Mouse (Mus musculus) T-helper 2 cell (primary cell): ENCODE results near the gene Fam189b.
"Not testable (repeated sequence)": the region's sequence is repeated elsewhere in the genome, so short reads cannot be mapped to it uniquely, and the experiment has no call there.

Experiments
- in situ Hi-C: fragments of 300-600 bp; cut with MboI, MseI; formaldehyde crosslinking; loops from one replicate; pipeline ENCODE4 v1.15.1; 2025; ENCODE audit warnings: high pct_unique_total_duplicates

Fam189b gene

DNA sequence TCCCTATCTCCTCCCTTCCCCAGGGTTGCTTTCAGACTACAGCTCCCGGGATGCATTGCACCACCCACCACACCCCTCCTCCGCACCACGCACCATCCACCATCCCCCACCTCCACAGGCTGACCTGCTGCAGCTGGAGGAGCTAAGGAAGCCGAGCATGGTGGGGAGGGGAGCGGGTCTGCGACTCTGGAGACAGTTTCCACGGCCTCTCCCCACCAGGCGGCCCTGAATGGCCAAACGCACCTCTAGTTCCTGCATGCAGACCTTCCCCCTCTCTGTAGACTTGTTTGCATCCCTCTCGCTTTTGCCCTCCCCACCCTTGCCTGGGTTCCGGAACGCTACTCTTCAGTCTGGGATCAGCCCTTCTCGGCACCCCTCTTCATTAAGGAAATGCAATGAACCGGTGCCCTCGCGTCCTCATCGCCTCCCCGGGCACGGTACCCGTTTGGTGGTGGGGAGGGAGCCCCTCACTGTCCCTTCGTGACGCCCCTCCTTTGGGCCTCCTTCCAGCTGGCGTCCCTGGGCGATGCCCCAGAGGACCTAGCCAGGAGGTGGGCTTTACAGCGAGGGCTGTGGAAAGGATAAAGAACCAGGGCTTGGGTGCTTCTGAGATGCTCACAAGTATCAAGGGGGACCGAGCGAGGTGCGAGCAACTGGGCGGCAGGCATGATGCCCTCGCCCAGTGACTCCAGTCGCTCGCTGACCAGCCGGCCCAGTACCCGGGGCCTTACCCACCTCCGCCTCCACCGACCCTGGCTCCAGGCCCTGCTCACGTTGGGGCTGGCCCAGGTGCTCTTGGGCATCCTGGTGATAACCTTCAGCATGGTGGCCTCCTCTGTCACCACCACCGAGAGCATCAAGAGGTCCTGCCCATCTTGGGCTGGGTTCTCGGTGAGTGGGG, at the start of gene Fam189b:
Gene Fam189b (plus strand): TSS at position 86 of the 901 bp plus-strand sequence.
- in situ Hi-C loops: no loop called here

DNA sequence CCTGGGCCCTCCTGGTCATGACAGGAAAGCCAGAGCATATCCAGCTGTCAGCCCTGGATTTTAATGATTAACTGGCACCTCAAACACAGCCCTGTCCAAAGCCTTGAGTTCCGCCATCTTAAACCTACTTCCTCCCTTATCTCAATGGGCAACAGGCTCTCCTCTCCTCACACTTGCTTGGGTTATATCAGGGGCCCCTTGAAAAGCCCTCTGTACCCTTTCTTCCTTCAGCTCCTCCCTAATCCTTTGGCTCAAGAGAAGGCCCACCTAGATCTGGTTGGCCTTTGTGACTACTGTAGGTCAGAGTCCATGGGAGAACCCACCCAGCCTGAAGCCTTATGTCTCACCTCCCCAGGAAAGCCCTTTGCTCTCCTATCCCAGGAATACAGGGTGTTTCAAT, 49.2 kb upstream of the Fam189b start:
- in situ Hi-C loops: no loop called here

DNA sequence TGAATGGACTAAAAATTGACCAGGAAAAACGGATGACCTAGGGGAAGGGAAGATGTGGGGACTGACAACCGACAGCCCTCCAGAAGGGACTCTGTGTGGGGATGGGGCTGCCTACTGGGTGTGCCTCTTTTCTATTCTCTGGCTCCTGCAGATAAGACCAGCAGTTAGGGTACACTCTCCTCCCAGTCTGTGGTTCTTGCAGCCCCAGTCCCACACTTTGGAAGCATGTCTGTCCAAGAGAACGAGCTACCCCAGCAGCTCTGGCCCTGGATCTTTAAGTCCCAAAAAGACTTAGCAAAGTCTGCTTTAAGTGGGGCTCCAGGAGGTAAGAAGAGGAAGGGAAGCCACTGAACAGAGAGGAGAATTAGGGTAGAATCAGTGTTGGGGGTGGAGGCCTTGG, 47.0 kb upstream of the Fam189b start, which contains the start of gene Pklr:
Gene Pklr (plus strand): TSS at position 185 of the 400 bp plus-strand sequence.
- in situ Hi-C loops: no loop called here

DNA sequence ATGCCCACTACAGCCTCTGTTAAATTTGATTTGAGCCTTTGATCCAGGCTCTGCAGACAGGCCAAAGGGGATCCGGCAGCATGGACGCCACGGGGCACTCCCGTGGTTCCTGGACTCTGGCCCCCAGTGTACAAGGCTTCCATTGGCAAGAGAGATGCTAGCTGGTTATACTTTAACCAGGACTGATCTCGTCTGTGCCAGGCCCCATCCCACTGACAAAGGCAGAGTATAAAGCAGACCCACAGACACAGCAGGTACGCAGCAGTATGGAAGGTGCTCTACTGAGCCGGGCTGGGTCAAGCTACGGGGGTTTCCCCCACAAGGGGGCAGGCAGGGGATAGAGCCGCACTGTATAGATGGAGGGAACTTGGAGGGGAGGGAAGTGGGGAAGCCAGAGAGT, 46.6 kb upstream of the Fam189b start:
- in situ Hi-C loops: no loop called here

DNA sequence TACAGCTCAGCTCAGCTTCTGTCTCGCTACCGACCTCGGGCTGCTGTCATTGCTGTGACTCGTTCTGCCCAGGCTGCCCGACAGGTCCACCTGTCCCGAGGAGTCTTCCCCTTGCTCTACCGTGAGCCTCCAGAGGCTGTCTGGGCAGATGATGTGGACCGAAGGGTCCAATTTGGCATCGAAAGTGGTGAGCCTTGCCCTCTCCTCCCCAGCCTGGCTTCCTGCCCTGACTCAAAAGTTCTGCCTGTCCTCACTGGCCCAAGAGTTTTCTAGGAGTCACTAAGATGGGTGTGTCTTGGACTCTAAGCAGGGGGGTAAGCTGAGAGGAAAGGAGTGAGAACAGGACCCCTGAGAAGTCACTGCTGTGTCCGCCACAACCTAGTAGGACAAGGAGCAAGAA, 38.1 kb upstream of the Fam189b start:
- in situ Hi-C loops: no loop called here

DNA sequence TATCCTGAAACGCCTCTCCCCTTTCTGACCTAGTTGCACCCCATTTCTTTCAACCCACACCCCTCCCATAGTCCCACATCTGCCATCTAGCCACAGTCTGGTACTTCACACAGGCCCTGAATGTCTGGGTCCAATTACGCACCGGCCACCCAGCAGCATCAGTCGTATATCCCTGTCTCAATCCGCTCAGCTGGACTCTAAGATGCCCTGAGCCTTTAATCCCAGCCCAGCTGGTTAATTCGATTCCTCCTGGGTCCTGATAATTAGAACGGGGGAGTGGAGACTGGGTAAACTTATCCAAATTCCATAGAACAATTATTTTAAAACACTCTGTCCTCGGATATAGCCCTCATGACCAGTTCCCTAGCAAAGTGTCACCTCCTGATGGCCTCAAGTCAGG, 37.4 kb upstream of the Fam189b start:
- in situ Hi-C loops: no loop called here

DNA sequence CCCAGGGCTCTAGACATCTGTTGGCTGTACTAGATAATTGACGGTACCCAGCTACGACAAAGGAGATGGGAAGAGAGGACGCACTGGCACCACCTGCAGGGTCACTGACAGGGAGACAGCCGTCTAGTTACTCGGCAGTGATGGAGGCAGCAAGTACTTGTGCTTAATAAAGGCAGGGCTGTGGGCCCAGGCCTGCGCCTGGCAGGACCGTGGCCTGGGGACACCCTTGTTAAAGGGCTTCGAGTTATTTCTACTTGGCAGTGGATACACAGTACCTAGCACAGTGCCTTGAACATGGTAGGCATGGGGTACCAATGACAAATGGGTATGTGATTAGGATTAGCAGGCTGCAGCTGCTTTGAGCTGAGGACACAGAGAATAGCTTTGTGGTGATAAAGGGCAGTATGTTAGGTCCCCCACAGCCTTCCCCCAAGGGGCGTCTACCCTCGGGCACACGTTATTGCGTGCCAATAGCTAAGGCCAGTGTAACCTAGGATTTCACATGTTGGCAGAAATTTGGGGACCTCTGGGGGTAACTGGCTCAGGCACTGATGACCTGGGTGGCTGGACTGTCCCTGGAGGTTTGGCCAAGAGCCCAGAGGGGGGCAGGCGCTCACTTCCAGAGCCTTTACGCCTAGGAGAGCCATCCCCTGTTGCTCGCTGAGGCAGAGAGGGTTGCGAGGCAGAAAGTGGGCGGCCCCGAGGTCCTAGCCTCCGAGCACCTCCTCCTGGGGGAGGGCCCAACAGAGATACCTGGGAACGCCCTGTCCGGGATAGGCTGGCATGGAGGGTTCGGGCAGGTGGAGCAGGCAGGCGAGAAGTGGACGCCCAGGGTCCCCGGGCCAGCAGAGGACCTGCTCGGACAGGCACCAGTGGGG, 35.6 kb upstream of the Fam189b start:
- in situ Hi-C loops: no loop called here

DNA sequence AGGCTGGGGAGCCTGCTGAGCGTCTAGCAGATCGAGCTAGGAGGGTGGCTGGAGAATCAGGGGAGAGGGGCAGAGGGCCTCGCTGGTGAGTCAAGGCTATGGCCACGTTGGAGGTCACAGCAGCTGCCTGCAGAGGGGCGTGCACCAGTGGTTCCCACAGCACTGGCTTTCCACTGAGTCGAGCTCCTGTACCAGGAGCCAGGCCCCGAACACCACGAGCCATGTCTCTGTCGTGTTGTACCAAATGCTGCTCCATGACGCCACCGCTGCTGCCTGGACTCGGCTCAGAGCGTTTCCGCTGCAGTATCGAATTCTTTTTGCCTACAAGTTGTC, 35.0 kb upstream of the Fam189b start:
- in situ Hi-C loops: no loop called here

DNA sequence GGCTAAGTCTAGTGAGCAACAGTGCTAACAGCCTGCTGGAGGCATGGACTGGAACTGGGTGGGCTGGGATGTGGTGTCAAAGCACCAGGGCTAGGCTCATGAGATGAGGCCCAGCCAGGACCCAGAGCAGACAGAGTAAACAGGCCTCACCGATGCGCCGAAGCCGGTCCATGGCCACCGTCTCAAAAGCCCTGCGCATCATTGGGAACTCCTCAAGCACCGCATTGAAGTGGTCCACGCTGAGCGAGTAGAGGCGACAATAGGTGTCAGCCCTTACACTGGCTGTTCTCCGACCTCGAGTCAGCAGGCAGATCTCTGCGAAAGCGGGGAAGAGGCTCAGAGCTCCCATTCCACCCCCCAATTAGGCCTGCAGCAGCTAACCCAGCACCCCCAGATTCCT, 34.4 kb upstream of the Fam189b start:
- in situ Hi-C loops: no loop called here

DNA sequence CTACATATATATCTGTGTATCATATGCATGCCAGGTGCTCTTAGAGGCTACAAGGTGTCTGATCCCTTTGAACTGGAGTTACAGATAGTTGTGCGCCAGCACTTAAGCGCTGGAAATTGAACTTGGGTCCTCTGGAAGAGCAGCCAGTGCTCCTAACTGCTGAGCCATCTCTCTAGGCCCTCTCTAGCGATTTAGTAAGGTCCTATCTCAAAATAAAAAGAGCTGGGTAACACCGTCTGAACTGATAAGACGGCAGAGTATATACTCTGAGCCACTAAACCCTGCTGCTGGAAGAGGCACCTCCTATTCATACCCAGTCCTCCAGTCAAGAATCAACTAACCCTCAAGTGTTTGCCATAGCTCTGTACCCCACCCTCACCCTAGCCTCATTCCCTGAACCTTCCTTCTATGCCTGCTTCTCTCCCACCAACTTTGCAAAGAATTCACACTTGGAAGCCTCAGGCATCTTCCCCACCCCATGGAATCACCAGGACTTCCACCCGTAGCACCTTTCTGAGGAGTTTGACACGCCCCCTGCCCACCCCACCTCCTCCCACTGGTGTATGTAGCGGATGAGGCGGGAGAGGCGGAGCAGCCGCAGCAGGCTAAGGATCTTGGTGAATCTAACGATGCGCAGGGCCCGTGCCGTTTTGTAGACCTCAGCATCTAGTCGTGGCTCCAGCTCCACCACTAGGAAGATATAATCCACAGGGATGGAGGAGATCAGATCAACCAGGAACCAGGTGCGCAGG, 30.7 kb upstream of the Fam189b start:
- in situ Hi-C loops: loop anchor here (5.0 kb wide), 1 partner anchor 60 kb away; the partner anchor contains the start of gene Rusc1

DNA sequence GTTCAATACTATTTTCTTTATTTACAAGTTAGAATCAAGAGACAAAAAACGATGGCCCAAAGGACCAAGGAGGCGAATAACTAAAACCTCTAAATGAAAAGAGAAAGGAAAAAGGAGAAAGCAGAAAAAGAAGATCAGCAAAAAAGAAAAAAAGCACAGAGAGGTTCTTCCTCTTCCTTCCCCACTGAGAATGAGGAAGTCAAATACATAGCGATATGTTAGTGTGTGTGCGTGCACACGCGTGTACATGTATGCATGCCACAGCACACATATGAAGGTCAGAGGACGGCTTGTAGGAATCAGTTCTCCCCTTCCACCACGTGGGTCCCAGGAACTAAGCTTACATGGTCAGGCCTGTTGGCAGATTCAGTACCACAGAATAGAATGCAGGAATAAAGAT, 26.0 kb upstream of the Fam189b start:
- in situ Hi-C loops: loop anchor here (5.0 kb wide), 1 partner anchor 40 kb away; no protein-coding TSS in a partner anchor

DNA sequence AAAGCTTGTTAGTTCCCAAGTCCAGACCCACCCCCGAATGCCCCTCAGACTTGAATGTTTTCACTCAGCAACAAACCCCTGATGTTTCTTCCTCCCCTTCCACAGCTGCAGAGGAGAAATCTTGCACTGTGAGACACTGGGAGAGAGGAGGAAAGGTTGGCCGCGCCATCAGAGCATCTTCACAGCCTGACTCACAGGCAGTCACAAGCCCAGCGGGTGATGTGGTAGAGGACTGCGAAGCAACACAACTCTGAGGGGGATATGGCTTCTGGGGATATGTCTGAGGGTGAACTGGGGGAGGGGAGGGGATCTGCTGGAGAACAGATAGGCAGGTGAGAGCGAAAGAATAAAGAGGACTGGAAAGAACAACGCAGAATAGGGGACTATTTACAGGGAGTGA, 24.3 kb upstream of the Fam189b start:
- in situ Hi-C loops: loop anchor here (5.0 kb wide), 1 partner anchor 41 kb away; no protein-coding TSS in a partner anchor

DNA sequence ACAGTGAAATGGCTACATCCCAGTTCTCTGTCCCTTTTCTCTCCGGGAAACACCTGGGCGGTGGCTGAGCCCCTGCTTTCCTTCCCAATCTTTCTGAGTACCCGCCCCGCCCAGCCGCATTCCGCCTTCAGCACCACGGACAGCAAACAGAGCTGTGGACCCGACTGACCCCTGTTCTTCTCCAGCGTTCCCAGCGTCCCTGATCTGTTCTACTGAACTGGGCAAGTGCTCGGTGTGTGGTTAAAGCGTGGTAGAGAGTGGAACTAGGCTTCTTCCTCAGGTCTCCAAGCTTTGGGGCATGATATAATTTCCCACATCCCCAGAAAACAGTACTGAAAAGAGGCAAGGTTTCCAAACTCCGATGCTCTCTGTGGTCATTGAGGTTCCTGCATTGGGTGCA, 23.7 kb upstream of the Fam189b start:
- in situ Hi-C loops: loop anchor here (5.0 kb wide), 1 partner anchor 42 kb away; no protein-coding TSS in a partner anchor

DNA sequence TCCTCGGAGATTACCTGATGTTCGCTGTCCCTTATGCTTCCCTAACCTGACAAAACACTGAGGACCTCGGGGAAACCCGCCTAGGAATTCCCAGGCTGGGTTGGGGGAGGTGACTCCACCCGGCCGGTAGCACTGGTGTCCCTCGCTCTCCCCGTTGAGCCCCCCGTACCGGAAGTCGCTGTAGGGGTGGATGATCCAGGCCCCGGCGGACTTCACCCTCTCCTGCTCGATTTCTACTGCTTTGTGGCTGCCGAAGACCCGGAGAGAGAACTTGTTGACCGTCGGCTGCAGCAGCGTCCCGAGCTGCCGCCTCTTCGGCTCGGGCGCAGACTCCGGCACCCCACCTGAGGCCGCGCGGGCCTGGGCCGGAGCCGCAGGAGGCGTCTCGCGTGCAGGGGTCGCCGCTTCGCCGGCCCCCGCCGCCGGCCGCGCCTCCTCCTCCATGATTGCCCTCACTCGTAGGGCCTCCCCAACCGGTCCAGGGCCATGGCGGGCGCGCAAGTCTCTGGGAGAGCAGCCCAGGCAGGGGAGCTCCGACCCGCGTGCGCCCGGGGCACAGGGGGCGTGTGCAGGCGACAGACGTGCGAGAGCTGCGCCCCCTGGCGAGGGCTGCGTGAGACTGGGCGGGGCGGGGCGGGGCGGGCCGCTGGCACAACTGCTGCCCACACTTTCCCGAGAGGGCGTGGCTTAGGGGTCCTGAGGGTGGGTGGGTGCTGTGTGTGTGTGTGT, 23.2 kb upstream of the Fam189b start, which contains the start of gene Hcn3:
Gene Hcn3 (minus strand): TSS at position 581 of the 729 bp plus-strand sequence.
- in situ Hi-C loops: loop anchor here (5.0 kb wide), 1 partner anchor 42 kb away; no protein-coding TSS in a partner anchor

DNA sequence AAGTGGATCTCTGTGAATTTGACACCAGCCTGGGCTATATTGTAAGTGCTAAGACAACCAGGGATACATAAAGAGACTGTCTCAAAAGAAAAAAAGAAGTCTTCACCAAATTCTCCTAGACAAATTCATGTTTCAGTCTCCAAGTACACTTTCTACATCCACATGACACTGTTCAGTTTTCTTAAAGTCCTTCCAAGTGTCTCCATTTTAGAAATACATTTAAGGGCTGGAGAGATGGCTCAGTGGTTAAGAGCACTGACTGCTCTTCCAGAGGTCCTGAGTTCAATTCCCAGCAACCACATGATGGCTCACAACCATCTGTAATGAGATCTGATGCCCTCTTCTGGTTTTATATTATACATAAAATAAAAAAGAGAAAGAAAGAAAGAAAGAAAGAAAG, 21.7 kb upstream of the Fam189b start:
- in situ Hi-C loops: not testable (repeated sequence)

DNA sequence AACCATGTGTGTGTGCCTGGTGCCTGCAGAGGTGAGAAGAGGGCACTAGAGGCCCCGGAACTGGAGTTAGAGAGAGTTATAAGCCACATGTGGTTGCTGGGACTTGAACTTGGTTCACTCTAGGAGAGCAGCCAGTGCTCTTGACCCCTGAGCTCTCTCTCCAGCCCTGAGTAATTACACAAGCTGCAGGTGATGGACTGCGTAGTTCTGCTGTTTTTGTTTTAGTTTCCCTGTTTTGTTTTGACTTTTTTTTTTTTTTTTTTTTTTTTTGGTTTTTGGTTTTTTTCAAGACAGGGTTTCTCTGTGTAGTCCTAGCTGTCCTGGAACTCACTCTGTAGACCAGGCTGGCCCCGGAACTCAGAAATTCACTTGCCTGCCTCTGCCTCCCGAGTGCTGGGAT, 21.2 kb upstream of the Fam189b start:
- in situ Hi-C loops: no loop called here

DNA sequence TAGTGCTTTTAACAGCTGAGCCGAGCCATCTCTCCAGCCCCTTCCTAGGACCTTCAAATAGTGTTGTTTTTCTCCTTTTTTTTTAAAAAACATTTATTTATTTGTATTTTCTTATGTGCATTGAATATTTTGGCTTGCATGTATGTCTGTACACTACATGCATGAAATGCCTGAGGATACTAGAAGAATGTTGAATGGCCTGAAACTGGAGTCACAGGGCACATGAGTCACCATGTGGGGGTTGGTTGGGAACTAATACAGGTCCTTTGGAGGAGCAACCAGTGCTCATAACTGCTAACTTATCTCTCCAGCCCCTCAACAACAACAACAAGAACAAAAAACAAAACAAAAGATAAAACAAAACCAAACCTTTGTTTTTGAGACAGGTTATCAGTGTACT, 19.8 kb upstream of the Fam189b start:
- in situ Hi-C loops: no loop called here

DNA sequence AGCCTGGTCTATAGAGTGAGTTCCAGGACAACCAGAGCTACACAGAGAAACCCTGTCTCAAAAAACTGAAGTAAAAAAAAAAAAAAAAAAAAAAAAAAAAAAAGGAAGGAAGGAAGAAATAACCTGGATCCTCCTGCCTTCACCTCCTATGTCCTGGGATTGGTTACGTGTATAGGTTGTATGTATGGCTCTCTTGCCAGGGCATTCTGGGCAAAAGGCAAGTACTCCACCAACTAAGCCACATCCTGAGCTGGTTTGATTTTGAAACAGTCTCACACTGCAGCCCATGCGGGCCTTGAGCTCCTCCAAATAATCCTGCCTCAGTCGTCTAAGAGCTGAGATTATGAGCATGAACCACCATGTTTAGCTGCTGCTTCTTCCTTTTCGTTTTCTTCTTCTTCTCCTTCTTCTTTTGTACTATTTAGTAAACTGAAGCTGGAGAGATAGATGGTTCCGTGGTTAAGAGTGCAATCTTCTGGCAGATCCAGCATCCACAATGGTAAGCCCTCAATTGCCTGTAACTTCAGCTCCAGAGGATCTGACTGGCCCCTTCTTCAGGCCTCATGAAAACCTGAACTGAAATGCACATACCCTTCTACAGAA, 19.2 kb upstream of the Fam189b start:
- in situ Hi-C loops: no loop called here

DNA sequence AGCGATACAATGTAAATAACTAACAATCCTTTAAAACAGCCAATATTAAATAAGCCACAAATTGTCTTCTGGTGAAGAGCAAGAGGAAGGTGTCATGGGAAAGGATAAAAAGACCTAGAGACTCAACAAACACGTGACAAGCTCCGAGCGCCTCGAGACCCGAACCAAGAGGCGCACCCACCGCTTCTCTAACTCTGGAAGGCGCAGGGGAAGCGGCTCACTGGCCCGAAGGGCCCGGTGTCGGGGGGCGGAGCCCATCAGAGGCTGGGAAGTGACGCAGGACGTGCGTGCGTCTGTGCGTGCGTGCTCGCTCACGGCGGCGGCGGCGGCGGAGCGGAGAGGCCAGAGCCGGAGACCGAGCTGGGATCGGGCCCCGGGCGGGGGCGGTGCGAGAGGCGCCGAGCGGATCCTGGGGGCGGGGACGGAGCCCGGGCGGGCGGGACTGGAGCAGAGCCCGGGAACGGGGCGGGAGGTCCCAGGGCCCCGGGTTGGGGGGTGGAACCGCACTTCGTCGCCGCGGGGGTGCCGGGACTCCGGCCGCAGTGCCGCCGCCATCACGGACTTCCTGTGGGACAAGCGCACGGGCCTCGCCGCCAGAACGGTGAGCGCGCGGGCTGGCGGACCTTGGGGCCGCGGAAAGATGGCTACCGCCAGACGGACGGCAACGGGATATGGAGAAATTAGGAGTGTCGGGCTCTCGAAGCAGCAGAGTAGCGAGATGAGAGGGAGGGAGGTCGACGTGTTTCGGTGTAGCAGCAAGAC, 18.3 kb upstream of the Fam189b start, which contains the start of gene Clk2:
Gene Clk2 (plus strand): TSS at position 290 of the 762 bp plus-strand sequence.
- in situ Hi-C loops: no loop called here
